Comparison of ENCODE assay signal across 19 mouse cellular contexts in genomic region chr17:75696729-75697103, GRCm38 (mm10).
"Had no signal": no experiment of that assay in that cellular context is flagged by ENCODE, and none has a peak within 500 bp of the region (broad histone marks: within the 10 kb centered on the region; RNA-seq: fewer than 3 reads in every experiment).

No protein-coding gene starts in this region.

- H3K9ac ChIP-seq: liver, embryonic 13.5 days; liver, embryonic 15.5 days; liver, postnatal 0 days; lung, embryonic 15.5 days; neural tube, embryonic 13.5 days; neural tube, embryonic 15.5 days; stomach, embryonic 15.5 days had no signal

- H3K36me3 ChIP-seq: liver, embryonic 13.5 days; liver, embryonic 15.5 days; lung, embryonic 15.5 days; neural tube, embryonic 13.5 days; neural tube, embryonic 15.5 days; stomach, embryonic 15.5 days had no signal

- DNase-seq: liver, embryonic 13.5 days; liver, postnatal 0 days; lung, adult 2 months; lung, postnatal 14 days; lung, postnatal 36 days; right cerebral cortex, postnatal 14 days; thymus, adult 2 months; thymus, postnatal 25 days; thymus, postnatal 4 days had no signal

- H3K4me2 ChIP-seq: liver, embryonic 13.5 days; liver, embryonic 15.5 days; lung, embryonic 15.5 days; neural tube, embryonic 13.5 days; neural tube, embryonic 15.5 days; stomach, embryonic 15.5 days had no signal

- ATAC-seq: liver, postnatal 0 days; lung, postnatal 0 days had no signal

- H3K9me3 ChIP-seq: liver, embryonic 13.5 days; liver, embryonic 15.5 days; lung, embryonic 15.5 days; megakaryocyte, embryonic 14.5 days; neural tube, embryonic 13.5 days; neural tube, embryonic 15.5 days; stomach, embryonic 15.5 days had no signal

- H3K4me3 ChIP-seq: liver, embryonic 13.5 days; liver, embryonic 15.5 days; lung, embryonic 15.5 days; megakaryocyte, embryonic 14.5 days; myocyte; neural tube, embryonic 13.5 days; neural tube, embryonic 15.5 days; stomach, embryonic 15.5 days had no signal

- H3K27me3 ChIP-seq: liver, embryonic 13.5 days; liver, embryonic 15.5 days; lung, embryonic 15.5 days; megakaryocyte, embryonic 14.5 days; neural tube, embryonic 13.5 days; neural tube, embryonic 15.5 days; stomach, embryonic 15.5 days had no signal

- H3K4me1 ChIP-seq: liver, embryonic 13.5 days; liver, embryonic 15.5 days; lung, embryonic 15.5 days; megakaryocyte, embryonic 14.5 days; neural tube, embryonic 13.5 days; neural tube, embryonic 15.5 days; stomach, embryonic 15.5 days had no signal

- H3K27ac ChIP-seq: liver, embryonic 13.5 days; liver, embryonic 15.5 days; lung, embryonic 15.5 days; macrophage; neural tube, embryonic 13.5 days; neural tube, embryonic 15.5 days; stomach, embryonic 15.5 days; stomach, postnatal 0 days had no signal
